Mouse (Mus musculus): ENCODE results near the gene Wrnip1.

- TF ChIP-seq CTCF (conservative IDR thresholded peaks at IDR 0.05; ENCODE audit: low read length) (no peak), NANOG (IDR thresholded peaks at IDR 0.05; ENCODE audit: borderline replicate concordance, low read length) (no peak)
Observed at GRCm38 (mm10) chr13:32849531-32850123, 47.8 kb downstream of the Wrnip1 start.

All from E14TG2a.4 (cell line).